Mouse (Mus musculus) midbrain, embryonic 10.5 days (tissue): ENCODE data around the gene Fuz. TPM values are rescaled to one million over a fixed set of nuclear protein-coding genes. Genes with fewer than 3 reads are reported as not detected.

Experiments used
- DNase-seq: peaks from one replicate; pipeline ENCODE4 v3.0.0-alpha.2; 2017; ENCODE audit warnings: low spot score
- H3K27ac ChIP-seq: fragments of 300-500 bp; sonication (generic); replicated peaks from 2 replicates; pipeline ENCODE4 v1.5.1; 2016; ENCODE audit warnings: mild to moderate bottlenecking
- H3K27me3 ChIP-seq: fragments of 300-500 bp; sonication (generic); 2 replicates; pipeline ENCODE4 v1.6.1; 2016; ENCODE audit warnings: low read depth, mild to moderate bottlenecking; ENCODE audit not compliant: poor library complexity, severe bottlenecking
- H3K36me3 ChIP-seq: fragments of 300-500 bp; sonication (generic); 2 replicates; pipeline ENCODE4 v1.6.1; 2016; ENCODE audit warnings: mild to moderate bottlenecking, moderate library complexity
- H3K4me1 ChIP-seq: fragments of 300-500 bp; sonication (generic); 2 replicates; pipeline ENCODE4 v1.6.1; 2016
- H3K4me3 ChIP-seq: fragments of 300-500 bp; sonication (generic); 2 replicates; pipeline ENCODE4 v1.5.1; 2016; ENCODE audit warnings: mild to moderate bottlenecking, moderate library complexity
- H3K9me3 ChIP-seq: fragments of 300-500 bp; sonication (generic); replicated peaks from 2 replicates; pipeline ENCODE4 v1.6.1; 2016; ENCODE audit warnings: mild to moderate bottlenecking
- WGBS: fragments of 180-500 bp; shearing (Covaris S2); methylation state at CpG from one replicate; pipeline ENCODE4 v1.1.7; 2016; 5-methylcytosine and 5-hydroxymethylcytosine counted together
- polyA plus RNA-seq: library from polyadenylated mRNA; unstranded; fragments of >200 nt; fragmentation: Nextera tagmentation; extraction: Ambion mirVana; gene quantifications from 2 replicates; pipeline ENCODE4 v1.2.1, GENCODE M21; 2016

Gene Fuz
- polyA plus RNA-seq, 1 experiment from 2014 or later, result 30.6 TPM

DNA sequence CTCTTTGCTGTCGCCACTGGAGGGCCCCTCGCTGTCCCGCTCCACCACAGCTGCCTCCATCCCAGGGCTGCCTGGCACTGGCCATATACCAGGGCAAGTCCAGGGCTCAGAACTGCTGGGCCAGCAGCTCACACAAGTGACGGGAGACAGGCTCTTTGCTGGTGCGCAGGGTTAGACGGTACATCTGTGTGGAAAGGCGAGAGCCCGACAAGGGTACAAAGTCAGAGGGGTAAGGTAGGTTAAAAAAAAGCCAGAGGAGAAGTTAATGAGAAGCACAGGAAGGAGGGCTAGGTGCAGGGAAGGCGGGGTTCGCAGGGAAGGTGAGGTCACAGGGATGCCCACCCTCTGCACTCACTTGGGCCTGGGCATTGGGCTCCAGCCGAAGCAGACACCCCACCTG is 4.8 kb downstream of the Fuz start:
- peaks cover 73% of the 10 kb centered on the region for H3K36me3 ChIP-seq
- DNase-seq, result no peak
- peak overlapping the region; percentile 68 for H3K27ac ChIP-seq
- no peaks in the 10 kb centered on the region for H3K27me3 ChIP-seq
- H3K4me1 ChIP-seq, result peaks cover 64% of the 10 kb centered on the region
- H3K9me3 ChIP-seq, result no peaks in the 10 kb centered on the region
- H3K4me3 ChIP-seq, result peak overlapping the region; percentile 41; the same call in 1 of the 2 replicates
- whole genome bisulfite sequencing, result 88% methylated on average over 11 of the region's 11 CpGs

DNA sequence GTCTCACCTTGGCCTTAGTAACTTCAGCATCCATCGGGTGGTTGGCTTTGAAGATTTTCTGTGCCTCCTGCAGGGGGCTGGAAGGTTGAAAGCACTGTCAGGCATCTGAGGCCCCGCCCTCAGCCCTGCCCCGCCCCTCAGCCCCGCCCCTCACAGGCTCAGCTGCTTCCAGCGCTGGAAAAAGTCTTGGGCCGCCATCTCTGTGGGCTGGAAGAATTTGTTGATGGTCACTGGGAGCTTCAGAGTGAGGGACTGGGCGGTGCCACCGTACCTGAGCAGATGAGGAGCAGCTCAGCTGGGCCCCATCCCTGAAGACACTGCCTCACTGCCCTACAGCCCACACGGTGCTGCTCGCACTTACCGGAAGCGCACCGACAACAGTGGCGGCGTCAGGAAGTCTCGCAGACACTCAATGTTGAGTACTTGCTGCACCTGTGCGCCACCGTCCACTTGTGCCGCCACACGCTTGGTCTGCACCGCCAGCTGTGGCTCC is 5.4 kb downstream of the Fuz start:
- H3K27ac ChIP-seq, result peak overlapping the region; percentile 68
- H3K9me3 ChIP-seq, result no peaks in the 10 kb centered on the region
- peak overlapping the region; percentile 41 for H3K4me3 ChIP-seq
- H3K4me1 ChIP-seq, result peaks cover 61% of the 10 kb centered on the region
- DNase-seq, result peak; percentile 78
- H3K27me3 ChIP-seq, result no peaks in the 10 kb centered on the region
- 20% methylated on average over 21 of the region's 21 CpGs for WGBS
- peaks cover 80% of the 10 kb centered on the region for H3K36me3 ChIP-seq

DNA sequence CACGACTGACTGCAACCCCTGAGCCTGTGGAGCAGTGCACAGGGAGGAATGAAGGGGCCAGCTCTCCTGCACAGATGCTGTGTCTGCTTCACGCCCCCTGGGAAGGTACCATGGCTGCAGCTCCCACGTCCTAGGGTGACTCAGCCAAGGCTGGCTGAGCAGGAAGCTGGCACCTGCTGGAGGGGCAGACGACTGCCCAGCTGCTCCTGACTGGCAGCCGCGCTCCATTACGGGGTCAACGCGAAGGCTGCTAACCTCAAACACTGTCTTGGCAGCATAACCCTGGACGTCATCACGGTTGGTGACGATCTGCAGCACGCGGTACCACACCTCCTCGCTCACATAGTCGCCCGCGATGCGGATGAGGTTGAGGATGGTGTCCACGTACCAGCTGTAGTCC is 9.6 kb downstream of the Fuz start:
- Histone ChIP-seq H3K4me1 (peaks cover 20% of the 10 kb centered on the region), H3K4me3 (no peak overlapping the region), H3K36me3 (peaks cover 93% of the 10 kb centered on the region), H3K27ac (no peak overlapping the region), H3K27me3 (no peaks in the 10 kb centered on the region), H3K9me3 (no peaks in the 10 kb centered on the region)
- WGBS, result 93% methylated on average over 20 of the region's 20 CpGs
- no peak for DNase-seq

DNA sequence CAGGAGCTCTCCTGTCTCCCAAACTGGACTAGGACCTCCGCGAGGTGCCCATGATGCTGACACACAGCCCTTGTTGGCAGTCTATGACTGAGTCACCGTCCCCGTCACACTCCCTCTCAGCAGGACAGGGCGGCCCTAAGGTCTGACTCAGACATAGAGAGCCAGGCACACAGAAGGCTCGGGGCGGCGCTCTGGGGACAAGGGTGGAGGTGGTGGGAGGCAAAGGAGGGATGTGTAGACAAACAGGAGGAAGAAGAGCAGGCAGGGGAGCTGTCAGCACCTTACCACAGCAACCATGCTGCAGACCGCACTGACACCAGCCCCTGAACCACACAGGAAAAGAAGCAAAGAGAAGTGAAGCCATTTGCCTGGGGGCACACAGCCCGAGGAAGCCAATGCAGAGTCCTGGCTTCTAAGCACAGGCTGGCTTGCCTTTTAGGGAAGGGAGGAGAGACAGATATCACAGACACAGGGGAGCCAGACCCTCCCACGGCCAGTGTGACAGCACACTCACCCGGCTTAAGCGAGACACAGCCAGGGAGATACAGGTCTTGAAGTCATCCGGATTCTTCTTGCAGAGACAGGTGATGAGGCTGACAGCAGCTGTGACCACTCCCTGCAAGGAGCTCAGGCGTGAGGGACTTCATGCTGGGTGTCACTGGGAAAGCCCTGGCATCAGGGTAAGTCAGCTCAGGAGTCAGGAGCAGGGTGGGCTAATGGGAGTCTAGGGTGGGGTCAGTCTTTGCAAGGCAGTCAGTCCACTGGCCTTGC is 13.0 kb downstream of the Fuz start:
- 94% methylated on average over 15 of the region's 15 CpGs for WGBS
- no peak for DNase-seq
- Histone ChIP-seq H3K27ac (no peak overlapping the region), H3K36me3 (peaks cover 99% of the 10 kb centered on the region), H3K4me3 (no peak overlapping the region), H3K4me1 (no peaks in the 10 kb centered on the region), H3K9me3 (no peaks in the 10 kb centered on the region), H3K27me3 (no peaks in the 10 kb centered on the region)

DNA sequence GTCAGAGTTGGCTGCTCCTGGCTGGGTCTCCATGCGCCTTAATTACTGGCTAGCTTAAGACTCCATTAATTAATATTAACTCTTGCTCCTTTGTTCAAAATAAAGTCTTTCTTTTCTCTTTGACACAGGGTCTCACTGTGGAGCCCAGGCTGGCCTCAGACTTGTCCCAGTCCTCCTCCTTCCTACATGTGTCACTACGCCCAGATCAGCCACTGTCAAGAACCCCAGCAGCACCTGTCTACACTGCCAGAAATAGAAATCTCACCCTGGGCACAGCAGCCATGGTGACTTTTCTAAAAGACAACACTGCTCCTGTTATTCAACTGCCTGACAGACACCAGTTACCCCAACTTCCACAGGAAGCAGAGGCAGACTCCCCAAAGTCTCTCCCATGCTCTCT is 18.5 kb downstream of the Fuz start:
- no peak overlapping the region for H3K27ac ChIP-seq
- no peaks in the 10 kb centered on the region for H3K9me3 ChIP-seq
- peaks cover 86% of the 10 kb centered on the region for H3K36me3 ChIP-seq
- DNase-seq, result no peak
- no peak overlapping the region for H3K4me3 ChIP-seq
- H3K27me3 ChIP-seq, result no peaks in the 10 kb centered on the region
- H3K4me1 ChIP-seq, result no peaks in the 10 kb centered on the region
- 94% methylated on average over 2 of the region's 2 CpGs for WGBS

DNA sequence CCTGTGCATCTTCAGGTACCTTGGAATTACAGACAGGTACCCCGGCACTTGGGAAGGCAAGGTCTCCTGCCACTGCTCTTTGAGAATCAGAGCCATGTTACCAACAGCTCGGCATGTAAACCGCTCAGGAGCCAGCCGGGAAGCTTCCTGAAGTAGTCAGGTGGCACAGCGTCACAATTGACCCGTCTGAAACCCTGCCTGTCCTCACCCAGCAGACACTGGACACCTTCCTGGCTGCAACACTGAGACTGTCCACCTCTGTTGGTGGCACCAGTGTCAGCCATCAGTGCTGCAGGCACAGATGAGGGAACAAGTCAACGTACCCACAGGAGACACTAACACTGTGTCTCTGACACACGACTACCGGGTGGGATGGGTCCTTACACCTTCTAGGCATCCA is 19.4 kb downstream of the Fuz start:
- 93% methylated on average over 9 of the region's 9 CpGs for WGBS
- H3K4me3 ChIP-seq, result no peak overlapping the region
- no peak overlapping the region for H3K27ac ChIP-seq
- peaks cover 85% of the 10 kb centered on the region for H3K36me3 ChIP-seq
- no peak for DNase-seq
- H3K27me3 ChIP-seq, result no peaks in the 10 kb centered on the region
- no peaks in the 10 kb centered on the region for H3K9me3 ChIP-seq
- H3K4me1 ChIP-seq, result no peaks in the 10 kb centered on the region

DNA sequence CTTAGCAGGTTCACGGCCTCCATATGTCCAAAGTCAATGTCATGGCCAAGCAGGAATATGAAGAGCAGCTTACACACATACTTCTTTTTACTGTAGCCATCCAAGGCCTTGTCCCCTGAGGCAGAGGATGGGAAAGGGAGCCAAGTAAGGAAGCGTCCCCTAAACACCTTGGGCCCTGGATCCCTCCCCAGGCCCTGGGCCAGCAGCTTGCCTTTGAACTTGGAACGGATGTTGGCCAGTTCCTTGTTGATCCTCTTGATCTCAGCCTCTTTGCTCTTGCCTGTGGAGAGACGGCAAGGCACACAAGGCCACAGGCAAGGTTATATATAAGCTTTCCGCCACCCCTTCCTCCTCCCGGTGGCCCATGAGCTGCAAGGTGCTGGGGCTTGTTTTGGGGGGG is 20.3 kb downstream of the Fuz start:
- Histone ChIP-seq H3K9me3 (no peaks in the 10 kb centered on the region), H3K27ac (no peak overlapping the region), H3K36me3 (peaks cover 79% of the 10 kb centered on the region), H3K4me3 (no peak overlapping the region), H3K4me1 (no peaks in the 10 kb centered on the region), H3K27me3 (no peaks in the 10 kb centered on the region)
- no peak for DNase-seq
- WGBS, result 85% methylated on average over 6 of the region's 6 CpGs

DNA sequence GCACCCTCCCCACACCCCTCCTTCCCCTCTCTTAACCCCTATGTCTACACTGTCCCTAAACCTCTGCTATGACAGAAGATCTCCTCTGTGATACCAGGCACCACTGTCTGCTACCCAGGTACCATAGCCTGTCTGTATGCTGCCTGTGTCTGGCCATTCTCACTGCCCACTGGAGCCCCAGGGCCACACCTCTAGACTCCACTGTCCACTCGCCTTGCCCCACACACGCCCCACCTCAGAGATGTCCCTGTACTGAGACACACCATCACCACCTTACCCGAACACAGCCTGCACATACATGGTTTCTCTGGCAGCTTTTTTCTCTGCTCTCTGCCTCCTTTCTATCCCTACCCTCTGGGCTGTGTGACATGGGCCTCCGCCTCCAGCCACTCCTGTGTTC is 21.0 kb downstream of the Fuz start:
- H3K4me3 ChIP-seq, result no peak overlapping the region
- no peak for DNase-seq
- H3K4me1 ChIP-seq, result no peaks in the 10 kb centered on the region
- WGBS, result 89% methylated on average over 4 of the region's 4 CpGs
- peaks cover 77% of the 10 kb centered on the region for H3K36me3 ChIP-seq
- no peak overlapping the region for H3K27ac ChIP-seq
- H3K9me3 ChIP-seq, result no peaks in the 10 kb centered on the region
- no peaks in the 10 kb centered on the region for H3K27me3 ChIP-seq

DNA sequence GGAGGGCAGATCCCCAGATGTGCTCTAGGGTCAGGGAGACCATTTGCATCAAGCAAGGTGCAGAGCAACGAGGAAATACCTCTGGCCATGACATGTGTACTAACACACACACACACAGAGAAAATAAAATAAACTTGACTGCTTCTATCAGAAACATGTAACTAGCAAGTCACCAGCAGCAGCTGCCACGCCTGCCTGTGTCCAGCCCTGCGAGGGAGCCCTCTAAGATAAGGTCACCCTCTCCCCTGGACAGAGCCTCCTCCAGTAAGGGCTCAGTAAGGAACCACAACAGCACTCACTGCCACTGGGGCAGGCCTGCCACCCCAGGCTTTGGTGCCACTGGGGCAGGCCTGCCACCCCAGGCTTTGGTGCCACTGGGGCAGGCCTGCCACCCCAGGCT is 22.3 kb downstream of the Fuz start:
- peaks cover 78% of the 10 kb centered on the region for H3K36me3 ChIP-seq
- no peaks in the 10 kb centered on the region for H3K4me1 ChIP-seq
- H3K27me3 ChIP-seq, result no peaks in the 10 kb centered on the region
- DNase-seq, result no peak
- WGBS, result 91% methylated on average over 3 of the region's 3 CpGs
- no peaks in the 10 kb centered on the region for H3K9me3 ChIP-seq
- no peak overlapping the region for H3K4me3 ChIP-seq
- H3K27ac ChIP-seq, result no peak overlapping the region

DNA sequence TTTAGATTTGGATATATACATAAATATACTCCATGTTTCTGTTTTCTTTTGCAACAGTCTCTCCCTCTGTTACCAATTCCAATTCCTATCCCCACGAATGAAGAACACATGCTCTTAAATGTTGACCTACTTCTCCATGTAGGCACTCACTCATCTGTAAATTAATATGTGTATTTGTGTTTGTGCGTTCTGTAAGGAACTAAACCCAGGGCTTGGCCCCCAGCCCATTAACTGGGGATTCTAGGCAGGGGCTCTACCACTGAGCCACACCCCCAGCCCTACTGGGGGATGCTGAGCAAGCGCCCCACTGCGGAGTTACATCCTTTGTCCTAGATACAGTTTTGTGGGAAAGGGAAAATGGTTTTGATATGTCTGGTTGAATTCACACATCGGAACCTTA is 23.2 kb downstream of the Fuz start:
- H3K9me3 ChIP-seq, result no peaks in the 10 kb centered on the region
- no peak overlapping the region for H3K27ac ChIP-seq
- no peak overlapping the region for H3K4me3 ChIP-seq
- H3K4me1 ChIP-seq, result no peaks in the 10 kb centered on the region
- 91% methylated on average over 5 of the region's 5 CpGs for WGBS
- H3K36me3 ChIP-seq, result peaks cover 78% of the 10 kb centered on the region
- H3K27me3 ChIP-seq, result no peaks in the 10 kb centered on the region
- DNase-seq, result no peak

DNA sequence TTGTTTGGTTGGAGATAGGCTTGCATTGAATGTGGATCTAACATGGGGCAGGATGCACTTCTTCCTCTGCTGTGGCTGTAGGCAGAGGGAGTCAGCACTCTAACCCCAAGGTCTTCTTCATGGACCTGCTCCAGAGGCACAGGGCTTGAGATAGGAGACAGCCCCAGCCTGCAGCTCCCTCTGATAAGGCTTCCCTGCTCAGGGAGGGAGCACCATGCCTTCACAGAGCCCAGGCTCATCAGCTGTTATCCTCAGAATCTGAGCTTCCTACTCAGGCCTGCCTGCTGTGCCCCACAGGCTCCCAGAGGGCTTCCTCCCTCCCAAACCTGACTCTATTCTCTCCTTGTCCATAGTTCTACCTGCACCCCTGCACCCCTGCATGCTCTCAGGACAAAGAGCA is 26.7 kb downstream of the Fuz start:
- Histone ChIP-seq H3K36me3 (peaks cover 74% of the 10 kb centered on the region), H3K4me1 (peaks cover 4% of the 10 kb centered on the region), H3K27ac (no peak overlapping the region), H3K9me3 (no peaks in the 10 kb centered on the region), H3K27me3 (no peaks in the 10 kb centered on the region), H3K4me3 (no peak overlapping the region)
- DNase-seq, result no peak

DNA sequence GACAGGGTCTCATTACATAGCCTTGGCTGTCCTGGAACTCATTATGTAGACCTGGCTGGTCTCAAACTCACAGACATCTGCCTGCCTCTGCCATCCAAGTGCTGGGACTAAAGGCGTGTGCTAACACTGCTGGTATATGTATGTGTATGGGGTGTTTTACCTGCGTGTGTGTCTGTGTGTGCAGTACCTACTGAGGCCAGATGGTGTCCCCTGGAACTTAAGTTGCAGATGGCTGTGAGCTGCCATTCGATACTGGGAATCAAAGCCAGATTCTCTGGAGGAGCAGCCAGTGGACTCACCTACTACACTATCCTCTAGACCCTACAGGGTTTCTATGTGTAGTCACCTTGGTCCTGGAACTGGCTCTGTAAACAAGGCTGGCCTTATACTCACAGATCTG is 29.6 kb downstream of the Fuz start:
- no peak for DNase-seq
- Histone ChIP-seq H3K4me3 (no peak overlapping the region), H3K4me1 (peaks cover 24% of the 10 kb centered on the region), H3K27ac (no peak overlapping the region), H3K36me3 (peaks cover 57% of the 10 kb centered on the region), H3K9me3 (no peaks in the 10 kb centered on the region), H3K27me3 (no peaks in the 10 kb centered on the region)
- WGBS, result 78% methylated on average over 3 of the region's 3 CpGs

DNA sequence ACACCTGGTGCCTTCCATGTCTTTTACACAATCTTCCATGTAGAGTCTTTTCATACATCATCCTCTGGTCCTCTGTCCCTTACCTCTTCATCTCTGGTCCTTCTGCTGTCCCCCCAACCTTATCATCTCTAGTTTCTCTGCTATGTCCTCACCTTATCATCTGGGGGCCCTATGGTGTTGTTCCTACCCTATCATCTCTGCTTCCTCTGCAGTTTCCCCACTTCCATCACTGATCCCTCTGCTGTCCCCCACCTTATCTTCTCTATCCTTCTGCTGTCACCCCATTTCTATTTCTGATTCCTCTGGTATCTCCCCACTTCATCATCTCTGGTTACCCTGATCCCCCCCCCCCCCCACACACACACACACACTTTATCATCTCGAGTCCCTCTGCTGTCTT is 32.7 kb downstream of the Fuz start:
- Histone ChIP-seq H3K4me1 (peaks cover 28% of the 10 kb centered on the region), H3K4me3 (peak overlapping the region; percentile 74), H3K27me3 (no peaks in the 10 kb centered on the region), H3K36me3 (peaks cover 33% of the 10 kb centered on the region), H3K9me3 (no peaks in the 10 kb centered on the region), H3K27ac (peak overlapping the region; percentile 90)
- 0% methylated on average over 1 of the region's 1 CpGs for WGBS
- no peak for DNase-seq
